Mouse (Mus musculus): ENCODE measurements around the gene Fam129a.

- TF ChIP-seq CTCF (IDR thresholded peaks at IDR 0.05; ENCODE audit: control insufficient read depth, insufficient read depth, insufficient read length) (no peak), MYOD1 (IDR thresholded peaks at IDR 0.05; ENCODE audit: control insufficient read depth, insufficient read length, low read depth) (no peak), FOSL1 (IDR thresholded peaks at IDR 0.05; ENCODE audit: insufficient read depth, low read length, poor library complexity, severe bottlenecking) (no peak), USF1 (IDR thresholded peaks at IDR 0.05; ENCODE audit: low read depth) (no peak)
Measured at GRCm38 (mm10) chr1:151667351-151668074, 96.5 kb downstream of the Fam129a start.

Data from C2C12 (cell line).